Mouse (Mus musculus): ENCODE results near the gene Tsacc.
A peak's percentile ranks its signal among the peaks of the same experiment; 100 is the strongest.

The Tsacc gene

DNA sequence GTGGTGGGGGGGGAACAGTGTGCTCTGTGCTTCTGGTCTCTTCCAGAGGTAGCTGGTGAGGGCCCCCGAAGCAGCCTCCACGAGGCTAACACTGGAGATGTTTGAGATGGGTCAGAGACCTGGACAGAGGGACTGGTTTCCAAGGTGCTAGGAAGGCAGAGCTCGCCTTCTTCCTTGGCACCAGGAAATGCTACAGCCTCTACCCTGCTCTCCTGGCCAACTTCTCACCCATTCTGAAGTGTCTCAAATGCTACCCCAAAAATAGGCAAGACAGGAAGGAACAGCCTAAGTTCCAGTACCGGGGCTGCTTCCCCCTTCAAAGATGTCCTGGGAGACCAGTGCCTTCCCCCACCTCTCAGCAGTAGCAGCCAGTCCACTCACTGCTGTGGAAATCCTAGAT is 57.4 kb downstream of the Tsacc start:
- peak in 1 of 2 experiments; percentile 18 for DNase-seq (ENCODE audit: low spot score in 2 of 2)

DNA sequence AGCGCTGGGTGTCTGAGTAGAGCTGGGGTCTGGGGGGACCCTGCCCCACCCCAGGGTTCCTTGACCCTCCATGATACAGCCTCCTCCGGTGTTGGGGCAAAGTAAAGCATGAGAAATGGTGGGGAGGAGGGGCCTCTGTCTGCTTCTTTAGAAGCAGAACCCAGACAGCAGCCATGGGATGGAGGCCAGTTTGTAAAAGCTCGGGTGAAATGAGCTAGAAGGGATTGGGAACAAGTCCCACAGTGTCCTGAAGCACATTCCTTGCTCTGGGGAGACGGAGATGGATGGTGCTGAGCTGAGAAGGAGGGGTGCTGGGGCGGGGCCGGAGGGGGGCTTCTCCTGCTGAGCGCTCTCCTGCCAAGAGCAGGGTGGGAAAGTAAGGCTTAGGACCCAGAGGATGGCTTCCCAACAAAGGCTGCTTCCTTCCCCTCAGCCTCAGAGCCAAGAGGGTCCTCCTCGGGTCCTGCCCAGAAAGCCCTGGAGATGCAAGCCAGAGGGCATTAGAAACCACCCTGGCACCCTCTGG is 57.9 kb downstream of the Tsacc start:
- peak in 1 of 2 experiments; percentile 49 for DNase-seq (ENCODE audit: low spot score in 2 of 2)

DNA sequence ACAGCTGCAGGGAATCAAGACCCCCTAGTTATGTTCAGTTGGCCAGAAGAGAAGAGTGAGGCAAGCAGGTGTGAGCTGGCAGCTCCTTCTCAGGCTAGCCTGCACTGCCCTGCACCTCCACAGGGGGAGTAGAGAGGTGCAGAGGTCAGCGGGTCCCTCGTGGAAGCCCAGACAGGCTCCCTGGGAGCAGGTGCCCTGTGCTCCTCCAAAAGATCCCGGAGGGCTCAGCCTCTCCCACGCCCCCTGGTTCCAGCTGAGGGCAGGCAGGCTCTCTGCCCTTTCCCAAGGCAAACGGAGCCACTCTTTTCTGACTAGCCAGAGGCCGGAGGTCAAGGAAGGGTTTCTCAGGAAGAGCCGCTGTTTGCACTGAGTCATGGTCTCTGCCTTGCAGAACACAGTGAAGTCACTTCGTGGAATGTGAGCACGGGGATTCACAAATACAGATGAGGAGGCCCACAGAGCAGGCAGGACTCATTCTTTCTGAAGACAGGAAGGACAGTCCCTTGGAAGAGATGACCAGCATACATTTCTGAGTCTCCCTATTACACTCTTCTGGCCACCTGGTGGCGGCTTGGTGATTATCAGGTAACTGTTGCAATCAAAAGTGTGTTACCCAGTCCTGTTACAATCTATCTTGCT is 59.1 kb downstream of the Tsacc start:
- peak in 1 of 2 experiments; percentile 10 for DNase-seq (ENCODE audit: low spot score in 2 of 2)

DNA sequence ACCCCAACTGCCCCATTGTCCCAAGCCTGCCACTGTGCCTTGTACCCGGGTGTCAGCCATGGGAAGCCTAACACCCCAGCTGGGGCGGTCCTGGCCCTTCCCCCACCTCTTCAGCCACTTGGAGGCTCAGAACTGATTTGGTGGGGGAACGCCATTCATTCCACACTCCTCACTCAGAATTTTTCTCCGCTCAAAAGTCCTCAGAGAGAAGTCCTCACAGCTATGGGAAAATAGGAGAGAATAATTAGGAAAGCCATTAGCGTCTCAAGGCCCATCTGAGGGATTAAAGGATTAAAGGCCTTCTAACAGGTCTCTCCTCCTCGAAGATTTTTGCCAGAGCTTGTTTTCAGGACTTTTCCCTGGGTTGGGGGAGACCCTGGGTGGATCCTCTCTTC is 59.6 kb downstream of the Tsacc start:
- DNase-seq (ENCODE audit: low spot score in 2 of 2) = no peak

DNA sequence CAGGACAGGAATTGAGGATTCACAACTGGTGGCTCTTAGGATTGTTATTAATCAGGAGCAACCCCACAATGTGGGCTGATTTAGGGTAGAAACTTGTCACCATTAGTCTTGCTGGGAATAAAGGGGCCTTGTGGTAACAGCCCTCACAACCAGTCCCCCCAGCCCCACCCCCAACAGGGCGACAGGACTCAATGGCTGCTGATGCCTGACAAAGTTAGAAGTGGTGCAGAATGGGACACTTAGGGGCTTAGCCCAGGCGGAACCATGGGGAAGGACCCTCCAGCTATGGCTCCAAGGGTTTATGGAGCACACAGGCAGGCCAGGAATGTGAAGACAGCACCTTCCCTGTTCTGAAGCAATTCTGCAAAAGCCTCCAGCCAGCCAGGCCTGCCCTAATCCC is 61.2 kb downstream of the Tsacc start:
- DNase-seq (ENCODE audit: low spot score in 2 of 2) = peak; percentile 3 to 6

DNA sequence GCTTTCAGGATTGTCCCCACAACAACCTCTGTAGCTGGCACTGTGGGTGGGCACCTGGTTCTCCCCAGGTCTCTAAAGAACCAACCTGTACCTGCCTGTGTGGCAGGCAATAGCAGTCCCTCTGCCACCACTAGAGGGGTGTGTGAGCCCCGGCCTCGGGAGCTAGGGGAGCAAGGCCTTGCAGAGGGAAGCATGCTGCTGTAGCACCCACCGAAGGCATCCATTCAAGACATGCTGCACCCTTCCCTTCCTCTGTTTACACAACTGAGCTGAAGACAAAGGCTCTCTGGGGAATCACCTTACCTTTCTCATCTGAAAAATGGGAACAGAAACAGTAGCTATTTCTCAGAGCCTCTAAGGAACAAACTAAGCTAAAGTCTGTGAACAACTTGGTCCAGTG is 61.6 kb downstream of the Tsacc start:
- peak in 1 of 2 experiments; percentile 14 for DNase-seq (ENCODE audit: low spot score in 2 of 2)

DNA sequence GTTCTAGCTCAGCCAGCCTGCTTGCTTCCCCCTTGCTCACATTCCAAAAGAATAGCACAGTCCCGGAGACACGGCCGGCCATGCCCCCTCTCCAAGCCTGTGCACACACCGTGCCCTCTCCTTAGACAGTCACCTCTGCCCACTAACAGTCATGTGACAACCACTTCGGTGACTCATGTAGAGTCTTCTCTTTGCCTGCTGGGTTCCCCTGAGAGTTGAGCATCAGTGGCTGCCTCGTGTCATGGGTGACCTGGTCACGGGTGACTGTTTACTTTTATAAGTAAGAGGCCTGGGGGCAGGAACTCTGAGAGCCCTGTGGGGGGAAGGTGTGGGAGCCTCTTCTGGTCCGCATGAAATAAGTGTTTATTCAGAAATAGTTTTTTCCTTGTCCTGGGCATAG is 62.8 kb downstream of the Tsacc start:
- DNase-seq (ENCODE audit: low spot score in 2 of 2) = peak in 1 of 2 experiments; percentile 6

DNA sequence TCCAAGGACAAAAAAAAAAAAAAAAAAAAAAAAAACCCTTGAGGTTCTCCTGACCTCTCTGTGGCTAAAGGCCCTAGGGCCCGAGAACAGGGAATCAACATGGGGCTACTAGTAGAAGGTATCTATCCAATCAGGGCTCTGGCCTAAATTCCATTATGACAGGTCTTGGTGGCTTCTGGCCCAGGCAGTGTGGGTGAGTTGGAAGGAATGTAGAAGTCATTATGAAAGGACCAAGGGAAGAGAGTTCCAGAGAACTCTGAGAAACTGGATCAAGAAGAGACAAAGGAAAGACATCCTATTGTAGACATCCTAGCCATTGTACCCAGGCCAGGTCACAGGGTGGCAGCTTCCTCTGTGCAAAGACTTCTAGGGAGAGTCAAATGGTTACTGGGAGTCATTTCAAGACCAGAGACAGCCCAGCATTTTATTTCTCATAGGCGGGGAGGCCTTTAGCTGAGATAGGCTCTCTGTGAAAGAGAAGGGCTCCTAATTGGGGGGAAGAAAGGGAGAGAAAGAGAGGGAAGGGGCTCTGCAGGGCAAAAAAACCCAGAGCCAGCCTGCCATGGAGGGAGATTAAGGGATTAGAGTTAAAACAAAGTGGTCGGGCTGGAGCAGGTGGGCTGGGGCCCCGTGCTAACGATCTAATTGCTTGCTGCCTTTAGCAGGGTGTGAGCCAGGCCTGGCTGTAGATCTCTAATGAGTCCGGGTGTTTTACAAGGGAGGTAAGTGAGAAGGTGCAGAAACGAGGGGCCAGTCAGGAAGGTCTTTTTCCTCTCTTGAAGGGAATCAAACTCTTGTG is 63.7 kb downstream of the Tsacc start:
- DNase-seq (ENCODE audit: low spot score in 2 of 2) = peak in 1 of 2 experiments; percentile 13
